Mouse (Mus musculus) cerebellum, adult 2 months (tissue): ENCODE measurements at regions not wholly inside any gene's neighbourhood (a gene's known extent, or its start where the extent isn't known, plus 50 kb on each side); places are given as distances from the start of the nearest gene placed in this dataset.

Experiments used
- CTCF ChIP-seq: fragments of 200-500 bp; IDR thresholded peaks from 2 replicates; pipeline ENCODE4 v1.5.1; 2011; ENCODE audit warnings: low read depth, mild to moderate bottlenecking, control low read depth, low read length, moderate library complexity, borderline replicate concordance; ENCODE audit not compliant: insufficient read depth
- POLR2A ChIP-seq: fragments of 200-500 bp; IDR thresholded peaks from 2 replicates; pipeline ENCODE4 v1.6.1; 2011; ENCODE audit warnings: low read length, control low read depth, borderline replicate concordance; ENCODE audit not compliant: insufficient read depth

DNA sequence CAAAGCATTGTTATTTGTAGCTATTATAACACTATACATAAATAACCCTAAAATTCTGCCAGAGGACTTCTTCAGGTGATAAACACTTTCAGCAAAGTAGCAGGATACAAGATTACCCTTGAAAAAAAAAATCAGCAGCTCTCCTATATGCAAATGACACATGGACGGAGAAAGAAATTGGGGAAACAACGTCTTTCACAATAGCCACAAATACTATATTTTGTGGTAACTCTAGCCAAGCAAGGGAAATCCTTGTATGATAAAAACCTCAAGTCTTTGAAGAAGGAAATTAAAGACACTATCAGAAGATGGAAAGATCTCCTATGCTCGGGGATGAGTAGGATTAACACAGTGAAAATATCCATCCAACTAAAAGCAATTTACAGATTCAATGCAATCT is 344.4 kb upstream of the Fbxo33 start:
- TF ChIP-seq CTCF (no peak), POLR2A (no peak)
